22 mouse cellular contexts compared by ENCODE assay signal in genomic region chr10:91092812-91093211, GRCm38 (mm10). TPM values are rescaled to one million over a fixed set of nuclear protein-coding genes. Genes with fewer than 3 reads are reported as not detected.
DNase-seq lines count a peak whose midpoint lies in the region; ATAC-seq and TF ChIP-seq lines count a peak whose summit lies in the region.
"Had no signal": no experiment of that assay in that cellular context is flagged by ENCODE, and none has a peak within 500 bp of the region (broad histone marks: within the 10 kb centered on the region; RNA-seq: fewer than 3 reads in every experiment).

No protein-coding gene starts in this region.

- DNase-seq in adrenal gland, adult 2 months: peak; percentile 39
- DNase-seq in adrenal gland, adult 18-20 months (ENCODE audit: low spot score in 2 of 2): no peak
- peak; percentile 64 for DNase-seq in heart, adult 11 months
- DNase-seq in heart, postnatal 14 days: no peak
- no peak for DNase-seq in Patski (ENCODE audit: low read depth, low spot score)
- DNase-seq in gastrocnemius, adult 2 months: no peak
- DNase-seq in forebrain, embryonic 10.5 days (ENCODE audit: extremely low spot score, low spot score): no peak
- DNase-seq: cerebellum, adult 11-12 months; cerebellum, adult 9-10 months; cerebellum, postnatal 25 days; forebrain, postnatal 0 days; heart, adult 2 months; heart, postnatal 4 days; kidney, adult 8-10 months had no signal

- no peak for TF ChIP-seq CTCF in Patski (IDR thresholded peaks at IDR 0.05)
- no peak for TF ChIP-seq CTCF in gastrocnemius, adult 2 months (IDR thresholded peaks at IDR 0.05)

- intact Hi-C loops in heart, postnatal 14 days (cut with DNase I): no loop called here
- intact Hi-C loops in gastrocnemius, adult 2 months (cut with DNase I): no loop called here

- H3K4me3 ChIP-seq in gastrocnemius, adult 2 months: no peak overlapping the region
- H3K4me3 ChIP-seq in forebrain, embryonic 10.5 days: no peak overlapping the region
- H3K4me3 ChIP-seq: embryonic facial prominence, embryonic 12.5 days; forebrain, embryonic 12.5 days; heart, adult 2 months; heart, embryonic 12.5 days; hindbrain, embryonic 12.5 days had no signal

- no peaks in the 10 kb centered on the region for H3K4me1 ChIP-seq in forebrain, embryonic 10.5 days
- H3K4me1 ChIP-seq: embryonic facial prominence, embryonic 12.5 days; forebrain, embryonic 12.5 days; heart, embryonic 12.5 days; hindbrain, embryonic 12.5 days had no signal

- in situ Hi-C loops in Patski (cut with MboI; ENCODE audit: low pct_unique_long_range_greater_than_20kb): no loop called here

- 93% methylated on average over 4 of the region's 4 CpGs for WGBS in forebrain, embryonic 10.5 days

- H3K36me3 ChIP-seq in forebrain, embryonic 10.5 days (replicated peaks): peaks cover 18% of the 10 kb centered on the region

- CTCF ChIA-PET in Patski (lab: Charles Lee): interaction anchor here (1.7 kb wide), 2 partner anchors 16 to 49 kb away, joined by 5 to 6 read pairs; no protein-coding TSS in a partner anchor

- no peak overlapping the region for H3K27ac ChIP-seq in gastrocnemius, adult 2 months
- H3K27ac ChIP-seq in forebrain, embryonic 10.5 days: no peak overlapping the region
- H3K27ac ChIP-seq: embryonic facial prominence, embryonic 12.5 days; forebrain, embryonic 12.5 days; heart, adult 2 months; hindbrain, embryonic 12.5 days had no signal

- H3K27me3 ChIP-seq in Patski: no peaks in the 10 kb centered on the region
- H3K27me3 ChIP-seq in forebrain, embryonic 10.5 days (ENCODE audit: poor library complexity, severe bottlenecking): no peaks in the 10 kb centered on the region
- H3K27me3 ChIP-seq: CH12.LX; embryonic facial prominence, embryonic 12.5 days; forebrain, embryonic 12.5 days; heart, embryonic 12.5 days; hindbrain, embryonic 12.5 days had no signal

- no peaks in the 10 kb centered on the region for H3K9me3 ChIP-seq in forebrain, embryonic 10.5 days
- H3K9me3 ChIP-seq: embryonic facial prominence, embryonic 12.5 days; forebrain, embryonic 12.5 days; heart, embryonic 12.5 days; hindbrain, embryonic 12.5 days had no signal

- peak; percentile 93 for ATAC-seq in Patski
- ATAC-seq: forebrain, postnatal 0 days; hindbrain, embryonic 16.5 days; inflammation-experienced regulatory T-cells, adult 6 months; intestine, postnatal 0 days had no signal

- POLR2A ChIA-PET in Patski (lab: Charles Lee): interaction anchor here (0.8 to 1.6 kb wide), 2 partner anchors 9 to 10 kb away, joined by 3 to 5 read pairs; partner anchors contain the start of genes Apaf1 and Ikbip

RNA-seq across cellular contexts. Expression of gene Ikbip, which starts 10.1 kb away (rescaled TPM):
- 10 to 100 TPM; 33.1 to 43.7 TPM for total RNA-seq in adrenal gland, adult 2 months (2021)
- 1.2 and 2.2 TPM in 2 replicates for polyA plus RNA-seq in adrenal gland, adult 2 months (2012; rRNA removed)
- 10 to 100 TPM; 30.9 to 31.5 TPM for total RNA-seq in adrenal gland, adult 18-20 months (2021)
- 10 to 100 TPM; 18.2 to 18.7 TPM for total RNA-seq in heart, postnatal 14 days (2021)
- polyA plus RNA-seq in Patski (2021): 85.9 TPM
- 10 to 100 TPM in 1 of 2 experiments, 1 to 10 TPM in 1; 9.6 to 12.9 TPM for total RNA-seq in gastrocnemius, adult 2 months (2021)
- polyA plus RNA-seq in forebrain, embryonic 10.5 days (2016; fragmentation: Nextera tagmentation; extraction: Ambion mirVana): 15.8 TPM in 2 replicates

RNA-seq across cellular contexts. Expression of gene Apaf1, which starts 10.2 kb away (rescaled TPM):
- total RNA-seq in adrenal gland, adult 2 months (2021): 1 to 10 TPM; 3.5 to 8.3 TPM
- 2.9 and 3.3 TPM in 2 replicates for polyA plus RNA-seq in adrenal gland, adult 2 months (2012; rRNA removed)
- total RNA-seq in adrenal gland, adult 18-20 months (2021): 1 to 10 TPM; 5.4 to 5.8 TPM
- 10 to 100 TPM; 11.7 to 12.1 TPM for total RNA-seq in heart, postnatal 14 days (2021)
- 11.2 TPM for polyA plus RNA-seq in Patski (2021)
- 1 to 10 TPM; 1.5 to 2.3 TPM for total RNA-seq in gastrocnemius, adult 2 months (2021)
- polyA plus RNA-seq in forebrain, embryonic 10.5 days (2016; fragmentation: Nextera tagmentation; extraction: Ambion mirVana): 20.0 and 20.6 TPM in 2 replicates

RNA-seq across cellular contexts. Expression of gene Slc25a3, which starts 31.0 kb away (rescaled TPM):
- 1,000 to 10,000 TPM; 1,193 to 1,310 TPM for total RNA-seq in adrenal gland, adult 2 months (2021)
- 1,760 and 3,093 TPM in 2 replicates for polyA plus RNA-seq in adrenal gland, adult 2 months (2012; rRNA removed)
- total RNA-seq in adrenal gland, adult 18-20 months (2021): 1,000 to 10,000 TPM; 1,418 to 2,058 TPM
- total RNA-seq in heart, postnatal 14 days (2021): 1,000 to 10,000 TPM; 2,379 to 2,461 TPM
- 919 TPM for polyA plus RNA-seq in Patski (2021)
- total RNA-seq in gastrocnemius, adult 2 months (2021): 1,000 to 10,000 TPM; 1,080 to 1,363 TPM
- 412 and 413 TPM in 2 replicates for polyA plus RNA-seq in forebrain, embryonic 10.5 days (2016; fragmentation: Nextera tagmentation; extraction: Ambion mirVana)

Comparison
In these comparisons a context has a peak if more than half of its experiments do, and no peak if none do; other contexts are left out.
1. DNase-seq: peak in adrenal gland, adult 2 months (single experiment) and heart, adult 11 months (single experiment); none in adrenal gland, adult 18-20 months (0 of 2), heart, postnatal 14 days (0 of 2), Patski (single experiment), gastrocnemius, adult 2 months (single experiment) and forebrain, embryonic 10.5 days (single experiment).